In genomic region chr11:71001167-71001566, GRCm38 (mm10) we compare ENCODE assay signal across 19 mouse cellular contexts. TPM values are rescaled to one million over a fixed set of nuclear protein-coding genes. Genes with fewer than 3 reads are reported as not detected.
DNase-seq lines count a peak whose midpoint lies in the region; ATAC-seq and TF ChIP-seq lines count a peak whose summit lies in the region.
"Had no signal": no experiment of that assay in that cellular context is flagged by ENCODE, and none has a peak within 500 bp of the region (broad histone marks: within the 10 kb centered on the region; RNA-seq: fewer than 3 reads in every experiment).

No protein-coding gene starts in this region.

- no peak overlapping the region for H3K9ac ChIP-seq in heart, adult 2 months (ENCODE audit: low read depth, low read length)
- H3K9ac ChIP-seq in hindbrain, embryonic 16.5 days (ENCODE audit: low read depth, low read length) = no peak overlapping the region
- H3K9ac ChIP-seq: embryonic facial prominence, embryonic 15.5 days; heart, embryonic 13.5 days; hindbrain, embryonic 15.5 days had no signal

- H3K4me1 ChIP-seq in heart, adult 2 months (ENCODE audit: control insufficient read depth, insufficient read depth, low read length) = peaks cover 2% of the 10 kb centered on the region
- peaks cover 13% of the 10 kb centered on the region for H3K4me1 ChIP-seq in hindbrain, embryonic 16.5 days (ENCODE audit: control insufficient read depth, insufficient read depth, low read depth, low read length)

- DNase-seq in heart, adult 11 months = peak; percentile 64
- no peak for DNase-seq in heart, adult 2 months
- DNase-seq in right cerebral cortex, adult 2 months (ENCODE audit: low spot score in 2 of 2) = peak; percentile 22 to 36
- DNase-seq in right cerebral cortex, postnatal 10 days (ENCODE audit: low spot score in 2 of 2) = no peak
- peak; percentile 85 for DNase-seq in layer of hippocampus, adult 9-11 months
- no peak for DNase-seq in adrenal gland, postnatal 36 days
- DNase-seq: adrenal gland, postnatal 14 days; cerebellum, adult 2 months; cerebellum, postnatal 10 days; embryo, embryonic 11 days; gastrocnemius, postnatal 14 days; heart, postnatal 36 days had no signal

- TF ChIP-seq EP300 in heart, adult 2 months (IDR thresholded peaks at IDR 0.05; ENCODE audit: insufficient read depth, low read depth, low read length) = no peak

- no peaks in the 10 kb centered on the region for H3K9me3 ChIP-seq in hindbrain, embryonic 16.5 days (ENCODE audit: control insufficient read depth, low read length)
- H3K9me3 ChIP-seq: embryonic facial prominence, embryonic 15.5 days; forebrain, embryonic 10.5 days; heart, embryonic 13.5 days; hindbrain, embryonic 15.5 days had no signal

- H3K4me2 ChIP-seq in hindbrain, embryonic 16.5 days (ENCODE audit: low read length) = no peak overlapping the region
- H3K4me2 ChIP-seq: embryonic facial prominence, embryonic 15.5 days; heart, embryonic 13.5 days; hindbrain, embryonic 15.5 days had no signal

- peaks cover 3% of the 10 kb centered on the region; the same call in 1 of the 2 replicates for H3K36me3 ChIP-seq in heart, adult 2 months (ENCODE audit: control insufficient read depth, insufficient read depth, low read length)
- peaks cover 22% of the 10 kb centered on the region for H3K36me3 ChIP-seq in hindbrain, embryonic 16.5 days (ENCODE audit: control insufficient read depth, insufficient read depth, low read length)

- no peaks in the 10 kb centered on the region for H3K27me3 ChIP-seq in heart, adult 2 months (ENCODE audit: control insufficient read depth, insufficient read depth, low read length)
- H3K27me3 ChIP-seq in hindbrain, embryonic 16.5 days (replicated peaks; ENCODE audit: control insufficient read depth, insufficient read depth, low read length) = no peaks in the 10 kb centered on the region
- H3K27me3 ChIP-seq: embryonic facial prominence, embryonic 15.5 days; heart, embryonic 13.5 days; hindbrain, embryonic 15.5 days had no signal

- TF ChIP-seq CTCF in heart, adult 2 months (IDR thresholded peaks at IDR 0.05) = no peak

- no peak overlapping the region for H3K4me3 ChIP-seq in heart, adult 2 months
- H3K4me3 ChIP-seq in hindbrain, embryonic 16.5 days (ENCODE audit: low read length) = no peak overlapping the region
- H3K4me3 ChIP-seq: embryonic facial prominence, embryonic 15.5 days; erythroblast, embryonic 14.5 days; forebrain, embryonic 10.5 days; heart, embryonic 13.5 days; hindbrain, embryonic 15.5 days had no signal

- intact Hi-C loops in heart, adult 2 months (cut with DNase I) = no loop called here

- no peak for TF ChIP-seq POLR2A in heart, adult 2 months (IDR thresholded peaks at IDR 0.05; ENCODE audit: insufficient read depth, low read depth, low read length)

- no peak for ATAC-seq in hindbrain, embryonic 16.5 days
- ATAC-seq: forebrain, embryonic 14.5 days had no signal

- H3K27ac ChIP-seq in heart, adult 2 months = no peak overlapping the region
- no peak overlapping the region for H3K27ac ChIP-seq in hindbrain, embryonic 16.5 days (ENCODE audit: low read depth, low read length)
- H3K27ac ChIP-seq: embryonic facial prominence, embryonic 15.5 days; forebrain, embryonic 10.5 days; heart, embryonic 13.5 days; hindbrain, embryonic 15.5 days had no signal

- no peaks in the 10 kb centered on the region; the same call in 1 of the 2 replicates for H3K79me2 ChIP-seq in heart, adult 2 months (replicated peaks; ENCODE audit: control insufficient read depth, insufficient read depth, low read length)

- 84% methylated on average over 4 of the region's 4 CpGs for WGBS in heart, adult 2 months
- 92% methylated on average over 4 of the region's 4 CpGs for WGBS in hindbrain, embryonic 16.5 days

RNA-seq across cellular contexts. Expression of gene Dhx33, which starts 3.1 kb away (rescaled TPM):
- 10 to 100 TPM in 1 of 2 experiments, 1 to 10 TPM in 1; 8.5 to 10.2 TPM for total RNA-seq in heart, adult 2 months (2021)
- polyA plus RNA-seq in heart, adult 2 months (2012; rRNA removed) = 12.9 and 18.9 TPM in 2 replicates
- 12.4 and 14.7 TPM in 2 replicates for polyA plus RNA-seq in hindbrain, embryonic 16.5 days (2015; fragmentation: Nextera tagmentation; extraction: Ambion mirVana)
- total RNA-seq in adrenal gland, postnatal 36 days (2021) = 10 to 100 TPM; 28.4 to 31.4 TPM

RNA-seq across cellular contexts. Expression of gene Mis12, which starts 18.2 kb away (rescaled TPM):
- total RNA-seq in heart, adult 2 months (2021) = 1 to 10 TPM; 7.5 to 9.2 TPM
- polyA plus RNA-seq in heart, adult 2 months (2012; rRNA removed) = 3.4 and 4.5 TPM in 2 replicates
- 32.3 and 33.4 TPM in 2 replicates for polyA plus RNA-seq in hindbrain, embryonic 16.5 days (2015; fragmentation: Nextera tagmentation; extraction: Ambion mirVana)
- total RNA-seq in adrenal gland, postnatal 36 days (2021) = 10 to 100 TPM; 21.8 to 26.3 TPM

RNA-seq across cellular contexts. Expression of gene C1qbp, which starts 18.3 kb away (rescaled TPM):
- total RNA-seq in heart, adult 2 months (2021) = 100 to 1,000 TPM; 195 to 216 TPM
- 99.0 and 122 TPM in 2 replicates for polyA plus RNA-seq in heart, adult 2 months (2012; rRNA removed)
- 179 and 184 TPM in 2 replicates for polyA plus RNA-seq in hindbrain, embryonic 16.5 days (2015; fragmentation: Nextera tagmentation; extraction: Ambion mirVana)
- total RNA-seq in adrenal gland, postnatal 36 days (2021) = 100 to 1,000 TPM; 231 to 240 TPM

RNA-seq across cellular contexts. Expression of gene Derl2, which starts 18.5 kb away (rescaled TPM):
- 10 to 100 TPM; 35.8 to 42.2 TPM for total RNA-seq in heart, adult 2 months (2021)
- polyA plus RNA-seq in heart, adult 2 months (2012; rRNA removed) = 14.2 and 29.8 TPM in 2 replicates
- polyA plus RNA-seq in hindbrain, embryonic 16.5 days (2015; fragmentation: Nextera tagmentation; extraction: Ambion mirVana) = 30.9 and 32.9 TPM in 2 replicates
- 10 to 100 TPM; 71.1 to 92.2 TPM for total RNA-seq in adrenal gland, postnatal 36 days (2021)

RNA-seq across cellular contexts. Expression of gene Rpain, which starts 31.2 kb away (rescaled TPM):
- 10 to 100 TPM; 13.8 to 16.3 TPM for total RNA-seq in heart, adult 2 months (2021)
- 14.8 and 28.1 TPM in 2 replicates for polyA plus RNA-seq in heart, adult 2 months (2012; rRNA removed)
- 69.6 and 69.8 TPM in 2 replicates for polyA plus RNA-seq in hindbrain, embryonic 16.5 days (2015; fragmentation: Nextera tagmentation; extraction: Ambion mirVana)
- total RNA-seq in adrenal gland, postnatal 36 days (2021) = 10 to 100 TPM; 23.8 to 26.0 TPM

Comparison
In these comparisons a context has a peak if more than half of its experiments do, and no peak if none do; other contexts are left out.
1. DNase-seq: peak in heart, adult 11 months (single experiment), right cerebral cortex, adult 2 months (2 of 2) and layer of hippocampus, adult 9-11 months (single experiment); none in heart, adult 2 months (0 of 2), right cerebral cortex, postnatal 10 days (0 of 2) and adrenal gland, postnatal 36 days (0 of 2).